Mouse (Mus musculus) intestine, postnatal 0 days (tissue): ENCODE results near the gene Olfr1341. TPM values are rescaled to one million over a fixed set of nuclear protein-coding genes. Genes with fewer than 3 reads are reported as not detected.

Experiments
- ATAC-seq: fragments of 200-750 bp; cut with Nextera tagmentation; 2 replicates; pipeline ENCODE4 v1.8.0; 2017; ENCODE audit warnings: mild to moderate bottlenecking, moderate TSS enrichment, moderate library complexity
- H3K27ac ChIP-seq: fragments of 300-500 bp; sonication (generic); 2 replicates; pipeline ENCODE4 v1.5.1; 2014; ENCODE audit warnings: mild to moderate bottlenecking, low read depth, low read length, moderate library complexity
- H3K27me3 ChIP-seq: fragments of 300-500 bp; sonication (generic); replicated peaks from 2 replicates; pipeline ENCODE4 v1.6.1; 2014; ENCODE audit warnings: low read length, mixed read lengths; ENCODE audit not compliant: control insufficient read depth, insufficient read depth
- H3K36me3 ChIP-seq: fragments of 300-500 bp; sonication (generic); 2 replicates; pipeline ENCODE4 v1.6.1; 2014; ENCODE audit warnings: mild to moderate bottlenecking, moderate library complexity; ENCODE audit not compliant: control insufficient read depth, insufficient read depth
- H3K4me1 ChIP-seq: fragments of 300-500 bp; sonication (generic); replicated peaks from 2 replicates; pipeline ENCODE4 v1.6.1; 2014; ENCODE audit warnings: antibody characterized with exemption, low read length, mixed read lengths; ENCODE audit not compliant: control insufficient read depth, insufficient read depth
- H3K4me2 ChIP-seq: fragments of 300-500 bp; sonication (generic); replicated peaks from 2 replicates; pipeline ENCODE4 v1.6.1; 2014; ENCODE audit warnings: low read depth, mild to moderate bottlenecking, moderate library complexity
- H3K4me3 ChIP-seq: fragments of 300-500 bp; sonication (generic); 2 replicates; pipeline ENCODE4 v1.5.1; 2014; ENCODE audit warnings: low read depth, low read length
- H3K9ac ChIP-seq: fragments of 300-500 bp; sonication (generic); 2 replicates; pipeline ENCODE4 v1.6.1; 2014; ENCODE audit warnings: mild to moderate bottlenecking, low read depth, low read length
- H3K9me3 ChIP-seq: fragments of 300-500 bp; sonication (generic); 2 replicates; pipeline ENCODE4 v1.6.1; 2016; ENCODE audit warnings: mixed run types; ENCODE audit not compliant: control insufficient read depth
- CTCF ChIP-seq: sonication (generic); IDR thresholded peaks from 2 replicates; pipeline ENCODE4 v1.5.1; 2016; ENCODE audit warnings: low read depth, mild to moderate bottlenecking, control low read depth, antibody characterized with exemption, moderate library complexity
- WGBS: fragments of 180-500 bp; shearing (Covaris S2); extraction: QIAGEN DNeasy Blood & Tissue Kit; methylation state at CpG from one replicate; pipeline ENCODE4 v1.1.7; 2014; 5-methylcytosine and 5-hydroxymethylcytosine counted together
- polyA plus RNA-seq: library from polyadenylated mRNA; unstranded; fragments of >200 nt; fragmentation: Nextera tagmentation; extraction: Ambion mirVana; gene quantifications from 2 replicates; pipeline ENCODE4 v1.2.1, GENCODE M21; 2015

The Olfr1341 gene
- polyA plus RNA-seq: not detected in 2 replicates

GRCm38 (mm10) chr4:118703223-118703622 is at the start of gene Olfr1341:
Olfr1341 (plus strand) TSS chr4:118703523.
- H3K9ac ChIP-seq: no peak within 1 kb of the TSS

GRCm38 (mm10) chr4:118658652-118659051 is 44.7 kb upstream of the Olfr1341 start, which contains the start of gene Olfr62:
Olfr62 (plus strand) TSS chr4:118658952.
- H3K27me3 ChIP-seq: no peaks in the 10 kb centered on the region
- H3K9me3 ChIP-seq: no peaks in the 10 kb centered on the region
- no peak within 1 kb of the TSS for H3K9ac ChIP-seq
- no peak for TF ChIP-seq CTCF
- no peaks in the 10 kb centered on the region for H3K4me1 ChIP-seq
- no peak within 1 kb of the TSS for H3K4me3 ChIP-seq
- no peak within 1 kb of the TSS for H3K27ac ChIP-seq
- no peaks in the 10 kb centered on the region for H3K36me3 ChIP-seq
- no peak for ATAC-seq
- H3K4me2 ChIP-seq: no peak within 1 kb of the TSS

More at GRCm38 (mm10) chr4:118703223-118703622, at the start of gene Olfr1341:
- Histone ChIP-seq H3K36me3 (no peaks in the 10 kb centered on the region), H3K27ac (no peak within 1 kb of the TSS), H3K4me3 (no peak within 1 kb of the TSS), H3K9me3 (no peaks in the 10 kb centered on the region), H3K27me3 (no peaks in the 10 kb centered on the region), H3K4me2 (no peak within 1 kb of the TSS), H3K4me1 (no peaks in the 10 kb centered on the region)
- ATAC-seq: no peak
- WGBS: 77% methylated on average over 3 of the region's 3 CpGs
- no peak for TF ChIP-seq CTCF

- Histone ChIP-seq H3K4me1 (no peaks in the 10 kb centered on the region), H3K9me3 (no peaks in the 10 kb centered on the region), H3K4me3 (no peak overlapping the region), H3K27ac (no peak overlapping the region), H3K36me3 (no peaks in the 10 kb centered on the region), H3K9ac (no peak overlapping the region), H3K27me3 (no peaks in the 10 kb centered on the region), H3K4me2 (no peak overlapping the region)
- WGBS: 13% methylated on average over 2 of the region's 2 CpGs
- no peak for ATAC-seq
- TF ChIP-seq CTCF: no peak
These were observed 16.2 kb upstream of the Olfr1341 start for GRCm38 (mm10) chr4:118687086-118687485.

GRCm38 (mm10) chr4:118692412-118692973 is 10.8 kb upstream of the Olfr1341 start, which contains the start of gene Olfr1342:
Olfr1342 (minus strand) TSS chr4:118692756.
- 57% methylated on average over 12 of the region's 12 CpGs for WGBS

GRCm38 (mm10) chr4:118693812-118694211 is 9.5 kb upstream of the Olfr1341 start:
- Histone ChIP-seq H3K27ac (no peak overlapping the region), H3K4me1 (no peaks in the 10 kb centered on the region), H3K27me3 (no peaks in the 10 kb centered on the region), H3K4me2 (no peak overlapping the region), H3K9me3 (no peaks in the 10 kb centered on the region), H3K4me3 (no peak overlapping the region), H3K9ac (no peak overlapping the region), H3K36me3 (no peaks in the 10 kb centered on the region)
- no peak for TF ChIP-seq CTCF
- ATAC-seq: no peak
- 41% methylated on average over 2 of the region's 2 CpGs for WGBS

More at GRCm38 (mm10) chr4:118692412-118692973, 10.8 kb upstream of the Olfr1341 start, which contains the start of gene Olfr1342:
- Histone ChIP-seq H3K9me3 (no peaks in the 10 kb centered on the region), H3K27ac (no peak within 1 kb of the TSS), H3K36me3 (no peaks in the 10 kb centered on the region), H3K4me2 (no peak within 1 kb of the TSS), H3K4me3 (no peak within 1 kb of the TSS), H3K27me3 (no peaks in the 10 kb centered on the region), H3K9ac (no peak within 1 kb of the TSS), H3K4me1 (no peaks in the 10 kb centered on the region)
- no peak for TF ChIP-seq CTCF
- ATAC-seq: no peak

GRCm38 (mm10) chr4:118708086-118708485 is 4.8 kb downstream of the Olfr1341 start:
- Histone ChIP-seq H3K4me2 (no peak overlapping the region), H3K9me3 (no peaks in the 10 kb centered on the region), H3K9ac (no peak overlapping the region), H3K36me3 (no peaks in the 10 kb centered on the region), H3K27me3 (no peaks in the 10 kb centered on the region), H3K27ac (no peak overlapping the region), H3K4me1 (no peaks in the 10 kb centered on the region), H3K4me3 (no peak overlapping the region)
- TF ChIP-seq CTCF: no peak
- no peak for ATAC-seq
- 86% methylated on average over 5 of the region's 5 CpGs for WGBS
